Mouse (Mus musculus): ENCODE results near the gene Abcc9. TPM values are rescaled to one million over a fixed set of nuclear protein-coding genes. Genes with fewer than 3 reads are reported as not detected.

The Abcc9 gene
- total and polyA plus RNA-seq, 3 experiments = not detected

DNA sequence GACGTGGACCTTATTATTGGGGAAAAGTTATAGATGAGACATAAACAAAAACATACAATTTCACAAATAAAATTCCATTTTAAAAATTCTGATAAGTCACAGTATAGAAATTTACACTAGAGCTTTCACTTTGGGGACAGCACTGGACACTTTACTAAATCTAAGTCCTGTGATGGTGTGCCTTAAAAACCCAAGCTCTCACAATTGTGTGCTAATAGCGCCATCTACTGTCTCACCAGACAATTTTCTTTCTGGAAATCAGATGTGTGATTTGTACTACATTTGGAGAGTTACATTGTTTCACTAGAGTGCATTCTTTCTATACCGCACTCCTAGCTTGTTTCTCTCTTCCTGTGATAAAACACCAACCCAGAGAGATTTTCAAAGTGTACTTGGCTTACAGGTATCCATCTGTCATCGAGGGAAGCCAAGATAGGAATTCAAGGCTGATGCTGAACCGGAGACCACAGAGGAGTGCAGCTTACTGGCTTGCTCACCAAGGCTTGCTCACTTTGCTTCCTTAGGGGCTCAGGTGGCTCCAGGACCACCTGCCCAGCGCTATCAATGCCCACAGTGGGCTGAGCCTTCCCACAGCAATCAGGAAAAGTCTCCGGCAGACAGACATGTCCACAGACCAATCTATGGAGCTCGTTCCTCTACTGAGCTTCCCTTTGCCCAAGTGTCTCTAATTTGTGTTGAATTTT is 33.3 kb upstream of the Abcc9 start:
- Histone ChIP-seq H3K27me3 (replicated peaks) (no peaks in the 10 kb centered on the region), H3K4me2 (ENCODE audit: insufficient read depth, low read depth, poor library complexity, severe bottlenecking) (no peak overlapping the region), H3K79me2 (replicated peaks; ENCODE audit: control insufficient read depth, extremely low read depth, insufficient read depth, poor library complexity, severe bottlenecking) (no peaks in the 10 kb centered on the region), H3K4me1 (ENCODE audit: control insufficient read depth in 1 of 2, insufficient read depth in 2 of 2) (no peaks in the 10 kb centered on the region), H3K27ac (ENCODE audit: insufficient read depth, low read depth) (no peak overlapping the region), H3K4me3 (replicated peaks in 1 of 3; ENCODE audit: low read depth in 2 of 3, low read length in 2 of 3, poor library complexity in 1 of 3) (no peak overlapping the region), H3K9ac (ENCODE audit: insufficient read depth, low read depth) (no peak overlapping the region), H3K36me3 (replicated peaks in 1 of 2; ENCODE audit: control insufficient read depth in 1 of 2, insufficient read depth in 1 of 2, low read length in 1 of 2) (no peaks in the 10 kb centered on the region), H3K9me3 (replicated peaks; ENCODE audit: low read length) (no peaks in the 10 kb centered on the region)
- TF ChIP-seq ZC3H11A (IDR thresholded peaks at IDR 0.05; ENCODE audit: low read depth, low read length) (peak; percentile 29; the same call in 1 of the 2 replicates), MYC (IDR thresholded peaks at IDR 0.05; ENCODE audit: low read depth, low read length) (0 out of 2 replicates have a peak, but pooled peaks have one; percentile 33), SMC3 (IDR thresholded peaks at IDR 0.05; ENCODE audit: low read depth, low read length) (peak; percentile 81), BHLHE40 (IDR thresholded peaks at IDR 0.05; ENCODE audit: low read depth, low read length) (0 out of 2 replicates have a peak, but pooled peaks have one; percentile 4), IRF4 (IDR thresholded peaks at IDR 0.05; ENCODE audit: low read depth, low read length) (0 out of 2 replicates have a peak, but pooled peaks have one; percentile 21), RCOR1 (conservative IDR thresholded peaks at IDR 0.05; ENCODE audit: low read depth, low read length) (no peak), JUND (conservative IDR thresholded peaks at IDR 0.05; ENCODE audit: low read depth, low read length) (0 out of 2 replicates have a peak, but pooled peaks have one; percentile 34), CTCF (conservative IDR thresholded peaks at IDR 0.05 in 1 of 2, IDR thresholded peaks at IDR 0.05 in 1 of 2; ENCODE audit: low read depth in 2 of 2, low read length in 2 of 2) (peak; percentile 52 to 89), NRF1 (IDR thresholded peaks at IDR 0.05; ENCODE audit: low read depth, low read length) (no peak), RAD21 (IDR thresholded peaks at IDR 0.05; ENCODE audit: low read depth, low read length) (peak; percentile 94)
- peak; percentile 58 for DNase-seq (ENCODE audit: extremely low read depth)
- dilution Hi-C loops (cut with MboI; ENCODE audit: extremely low pct_ligation_motif_present, extremely low pct_unique_long_range_greater_than_20kb, low sequenced_read_pairs) (no loop called here), in situ Hi-C loops (cut with MboI; ENCODE audit: low pct_ligation_motif_present, low pct_unique_long_range_greater_than_20kb, low sequenced_read_pairs) (loop anchor here (25.0 kb wide), 1 partner anchor 1248 kb away; no protein-coding TSS in a partner anchor)

DNA sequence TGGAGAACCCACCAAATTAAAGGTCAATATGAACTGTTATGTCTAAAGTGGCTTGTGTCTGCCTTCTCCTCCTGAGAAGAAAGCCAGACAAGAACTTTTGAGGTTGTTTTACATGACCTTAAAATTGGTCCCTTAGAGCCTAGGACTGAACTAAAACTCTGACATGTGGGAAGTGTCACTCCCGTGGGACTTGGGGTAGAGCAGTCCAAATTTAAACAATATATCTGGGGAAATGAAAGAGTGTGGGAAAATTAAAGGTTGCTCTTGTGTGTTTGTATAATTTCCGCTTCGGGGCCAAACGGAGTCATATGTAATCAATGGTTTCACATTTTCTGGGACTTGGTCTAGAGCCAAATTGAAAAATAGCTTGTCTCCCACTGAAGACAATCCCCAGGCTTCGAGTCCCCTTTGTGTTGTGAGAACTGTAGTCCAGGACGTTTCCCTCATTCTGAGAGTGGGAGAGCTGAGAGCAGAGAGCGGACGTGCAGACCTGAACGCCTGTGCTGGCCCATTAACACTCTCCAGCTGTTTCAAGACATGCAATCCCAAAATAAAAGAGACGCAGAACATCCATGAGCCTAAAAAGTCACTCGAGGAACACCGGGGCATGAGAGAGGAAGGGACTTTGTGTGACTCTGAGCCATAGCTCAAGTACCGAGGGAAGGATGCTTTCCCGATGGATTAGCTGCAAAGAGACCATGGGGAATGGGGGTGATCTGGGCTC is 30.6 kb upstream of the Abcc9 start:
- TF ChIP-seq RAD21 (IDR thresholded peaks at IDR 0.05; ENCODE audit: low read depth, low read length) (no peak), PAX5 (IDR thresholded peaks at IDR 0.05; ENCODE audit: low read length) (no peak), MAX (IDR thresholded peaks at IDR 0.05; ENCODE audit: low read length) (no peak)
- no peak overlapping the region for H3K4me3 ChIP-seq (replicated peaks in 1 of 3; ENCODE audit: low read depth in 2 of 3, low read length in 2 of 3, poor library complexity in 1 of 3)
- H3K27me3 ChIP-seq (replicated peaks) = peaks cover 2% of the 10 kb centered on the region
- H3K9ac ChIP-seq (ENCODE audit: insufficient read depth, low read depth) = no peak overlapping the region
- dilution Hi-C loops (cut with MboI; ENCODE audit: extremely low pct_ligation_motif_present, extremely low pct_unique_long_range_greater_than_20kb, low sequenced_read_pairs) = no loop called here
- no peaks in the 10 kb centered on the region for H3K4me1 ChIP-seq (ENCODE audit: control insufficient read depth in 1 of 2, insufficient read depth in 2 of 2)
- no peak for DNase-seq (ENCODE audit: extremely low read depth)
- no peaks in the 10 kb centered on the region for H3K79me2 ChIP-seq (replicated peaks; ENCODE audit: control insufficient read depth, extremely low read depth, insufficient read depth, poor library complexity, severe bottlenecking)
- no peak overlapping the region for H3K4me2 ChIP-seq (ENCODE audit: insufficient read depth, low read depth, poor library complexity, severe bottlenecking)
- H3K9me3 ChIP-seq (replicated peaks; ENCODE audit: low read length) = no peaks in the 10 kb centered on the region
- H3K36me3 ChIP-seq (replicated peaks in 1 of 2; ENCODE audit: control insufficient read depth in 1 of 2, insufficient read depth in 1 of 2, low read length in 1 of 2) = no peaks in the 10 kb centered on the region
- H3K27ac ChIP-seq (ENCODE audit: insufficient read depth, low read depth) = no peak overlapping the region
- in situ Hi-C loops (cut with MboI; ENCODE audit: low pct_ligation_motif_present, low pct_unique_long_range_greater_than_20kb, low sequenced_read_pairs) = loop anchor here (5.0 to 25.0 kb wide), 2 partner anchors 210 to 1245 kb away; no protein-coding TSS in a partner anchor
